Mouse (Mus musculus): ENCODE data around the gene Hspa1b.
"Not testable (repeated sequence)": the region's sequence is repeated elsewhere in the genome, so short reads cannot be mapped to it uniquely, and the experiment has no call there.

The Hspa1b gene

GRCm38 (mm10) chr17:34959130-34959778 is at the start of gene Hspa1b:
Hspa1b (minus strand) TSS chr17:34959238.
- in situ Hi-C loops (cut with MboI; ENCODE audit: low pct_unique_long_range_greater_than_20kb in 1 of 2, low sequenced_read_pairs in 2 of 2, unreplicated experiment in 1 of 2) = not testable (repeated sequence)

DNA sequence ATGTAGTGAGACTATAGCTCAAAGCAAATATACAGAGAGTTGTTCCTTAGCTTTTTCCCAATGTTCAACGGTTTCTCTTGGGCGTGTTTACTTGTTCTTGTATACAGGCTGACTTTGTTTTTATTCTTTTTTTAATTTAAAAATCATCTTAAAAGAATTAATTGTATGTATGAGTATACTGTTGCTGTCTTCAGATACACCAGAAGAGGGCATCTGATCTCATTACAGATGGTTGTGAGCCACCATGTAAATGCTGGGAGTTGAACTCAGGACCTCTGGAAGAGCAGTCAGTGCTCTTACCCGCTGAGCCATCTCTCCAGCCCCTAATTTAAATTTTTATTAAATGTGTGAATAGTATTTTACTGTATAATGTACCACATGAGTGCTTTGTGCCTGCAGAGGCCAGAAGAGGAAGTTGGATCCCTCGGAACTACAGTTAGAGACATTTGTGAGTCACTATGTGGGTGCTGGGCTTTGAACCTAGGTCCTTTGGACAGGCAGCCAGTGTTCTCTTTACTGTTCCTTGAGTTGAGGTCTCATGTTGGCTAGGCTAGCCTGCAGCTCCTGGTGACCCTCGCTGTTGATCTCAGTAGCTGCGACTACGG is 48.5 kb upstream of the Hspa1b start:
- in situ Hi-C loops (cut with MboI; ENCODE audit: low pct_unique_long_range_greater_than_20kb in 1 of 2, low sequenced_read_pairs in 2 of 2, unreplicated experiment in 1 of 2) = loop anchor here in 1 of 2 experiments (10.0 kb wide), 1 partner anchor 107 kb away; the partner anchor contains the start of gene Ly6g5b

DNA sequence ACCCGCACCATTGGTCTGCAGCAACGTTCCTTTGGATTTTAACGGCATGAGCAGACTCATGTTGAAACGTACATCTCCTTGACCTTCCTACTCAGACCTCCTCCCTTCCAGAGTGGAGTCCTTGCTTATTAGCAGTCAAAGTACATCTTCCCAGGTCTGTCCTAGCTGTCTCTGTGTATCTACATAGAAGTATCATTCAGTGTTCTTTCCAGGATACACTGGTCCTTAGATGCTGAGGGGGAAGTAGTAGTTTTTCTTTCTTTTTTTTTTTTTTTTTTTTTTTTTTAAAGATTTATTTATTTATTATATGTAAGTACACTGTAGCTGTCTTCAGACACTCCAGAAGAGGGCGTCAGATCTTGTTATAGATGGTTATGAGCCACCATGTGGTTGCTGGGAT is 46.9 kb upstream of the Hspa1b start:
- in situ Hi-C loops (cut with MboI; ENCODE audit: low pct_unique_long_range_greater_than_20kb in 1 of 2, low sequenced_read_pairs in 2 of 2, unreplicated experiment in 1 of 2) = loop anchor here in 1 of 2 experiments (10.0 kb wide), 1 partner anchor 109 kb away; the partner anchor contains the start of gene Ly6g5b

- in situ Hi-C loops (cut with MboI; ENCODE audit: low pct_unique_long_range_greater_than_20kb in 1 of 2, low sequenced_read_pairs in 2 of 2, unreplicated experiment in 1 of 2) = loop anchor here in 1 of 2 experiments (10.0 kb wide), 1 partner anchor 110 kb away; the partner anchor contains the start of gene Ly6g5b
These were observed 46.1 kb upstream of the Hspa1b start for GRCm38 (mm10) chr17:35005158-35005557.

- in situ Hi-C loops (cut with MboI; ENCODE audit: low pct_unique_long_range_greater_than_20kb in 1 of 2, low sequenced_read_pairs in 2 of 2, unreplicated experiment in 1 of 2) = loop anchor here in 1 of 2 experiments (10.0 kb wide), 1 partner anchor 111 kb away; the partner anchor contains the start of gene Ly6g5b
These were observed 45.2 kb upstream of the Hspa1b start for GRCm38 (mm10) chr17:35004075-35004717.

DNA sequence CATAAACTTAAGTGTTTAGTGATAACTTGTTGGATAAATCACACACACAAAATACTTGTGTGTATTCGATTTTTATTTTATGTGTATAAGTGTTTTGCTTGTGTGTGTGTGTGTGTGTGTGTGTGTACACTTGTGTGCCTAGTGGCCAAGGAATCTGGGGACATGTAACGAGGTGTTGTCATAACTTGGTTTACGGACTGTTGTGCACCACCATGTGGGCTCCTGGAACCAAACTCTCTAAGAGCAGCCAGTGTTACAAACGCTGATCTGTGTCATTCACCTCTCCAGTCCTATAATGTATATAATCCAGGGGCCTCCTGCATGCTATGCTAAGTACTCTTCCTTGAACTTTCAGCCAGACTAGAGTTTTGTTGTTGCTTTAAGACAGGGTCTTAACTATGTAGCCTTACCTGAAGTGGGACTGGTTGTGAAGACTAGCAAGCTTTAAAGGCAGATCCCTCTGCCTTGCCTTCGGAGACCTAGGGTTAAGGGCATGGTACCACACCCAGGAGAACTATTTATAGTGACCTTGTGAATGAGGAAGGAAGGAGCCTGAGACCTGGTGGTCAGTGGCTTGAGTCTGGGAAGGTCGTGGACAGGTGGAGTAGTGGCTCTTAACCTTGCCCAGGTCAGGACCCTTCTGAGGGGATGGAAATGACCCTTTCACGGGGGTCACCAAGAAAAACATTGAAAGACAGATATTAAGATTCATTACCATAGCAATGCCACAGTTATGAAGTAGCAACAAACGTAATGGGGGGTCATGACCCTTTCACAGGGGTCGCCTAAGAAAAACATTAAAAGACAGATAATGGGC is 44.2 kb upstream of the Hspa1b start:
- in situ Hi-C loops (cut with MboI; ENCODE audit: low pct_unique_long_range_greater_than_20kb in 1 of 2, low sequenced_read_pairs in 2 of 2, unreplicated experiment in 1 of 2) = loop anchor here in 1 of 2 experiments (10.0 kb wide), 1 partner anchor 112 kb away; the partner anchor contains the start of gene Ly6g5b

GRCm38 (mm10) chr17:35002153-35002865 is 43.3 kb upstream of the Hspa1b start:
- in situ Hi-C loops (cut with MboI; ENCODE audit: low pct_unique_long_range_greater_than_20kb in 1 of 2, low sequenced_read_pairs in 2 of 2, unreplicated experiment in 1 of 2) = loop anchor here in 1 of 2 experiments (10.0 kb wide), 1 partner anchor 112 kb away; the partner anchor contains the start of gene Ly6g5b

- in situ Hi-C loops (cut with MboI; ENCODE audit: low pct_unique_long_range_greater_than_20kb in 1 of 2, low sequenced_read_pairs in 2 of 2, unreplicated experiment in 1 of 2) = loop anchor here in 1 of 2 experiments (10.0 kb wide), 1 partner anchor 113 kb away; the partner anchor contains the start of gene Ly6g5b
These were observed 42.6 kb upstream of the Hspa1b start for GRCm38 (mm10) chr17:35001452-35002152.

GRCm38 (mm10) chr17:35000717-35001451 is 41.8 kb upstream of the Hspa1b start, which contains the start of gene Vars:
Vars (plus strand) TSS chr17:35000987.
- in situ Hi-C loops (cut with MboI; ENCODE audit: low pct_unique_long_range_greater_than_20kb in 1 of 2, low sequenced_read_pairs in 2 of 2, unreplicated experiment in 1 of 2) = loop anchor here in 1 of 2 experiments (10.0 kb wide), 1 partner anchor 114 kb away; the partner anchor contains the start of gene Ly6g5b

- in situ Hi-C loops (cut with MboI; ENCODE audit: low pct_unique_long_range_greater_than_20kb in 1 of 2, low sequenced_read_pairs in 2 of 2, unreplicated experiment in 1 of 2) = loop anchor here in 1 of 2 experiments (10.0 kb wide), 1 partner anchor 115 kb away; the partner anchor contains the start of gene Ly6g5b
These were observed 41.1 kb upstream of the Hspa1b start for GRCm38 (mm10) chr17:34999871-35000716.

- in situ Hi-C loops (cut with MboI; ENCODE audit: low pct_unique_long_range_greater_than_20kb in 1 of 2, low sequenced_read_pairs in 2 of 2, unreplicated experiment in 1 of 2) = no loop called here
These were observed 39.7 kb upstream of the Hspa1b start for GRCm38 (mm10) chr17:34998526-34999430.

- in situ Hi-C loops (cut with MboI; ENCODE audit: low pct_unique_long_range_greater_than_20kb in 1 of 2, low sequenced_read_pairs in 2 of 2, unreplicated experiment in 1 of 2) = no loop called here
These were observed 38.1 kb upstream of the Hspa1b start for GRCm38 (mm10) chr17:34997142-34997483.

GRCm38 (mm10) chr17:34996411-34997141 is 37.5 kb upstream of the Hspa1b start:
- in situ Hi-C loops (cut with MboI; ENCODE audit: low pct_unique_long_range_greater_than_20kb in 1 of 2, low sequenced_read_pairs in 2 of 2, unreplicated experiment in 1 of 2) = no loop called here

GRCm38 (mm10) chr17:34995927-34996326 is 36.9 kb upstream of the Hspa1b start:
- in situ Hi-C loops (cut with MboI; ENCODE audit: low pct_unique_long_range_greater_than_20kb in 1 of 2, low sequenced_read_pairs in 2 of 2, unreplicated experiment in 1 of 2) = not testable (repeated sequence)
